Mouse (Mus musculus) gastrocnemius, adult 18-20 months (tissue): ENCODE measurements around the gene Gm27029. TPM values are rescaled to one million over a fixed set of nuclear protein-coding genes. Genes with fewer than 3 reads are reported as not detected.

Source experiments
- microRNA-seq: library from miRNA; unstranded; fragments of <30 nt; microRNA quantifications from one replicate; pipeline ENCODE4 v1.2.0, GENCODE M21; 2021
- total RNA-seq, 2 experiments: library from RNA; stranded (reverse); gene quantifications; 2 replicates each; pipeline ENCODE4 v1.2.3; 2021

Gene Gm27029
- total RNA-seq, 2 experiments from 2014 or later, result 5.5 to 6.8 TPM

Small RNA genes within 50 kb of the gene (microRNA-seq; reads per million reads assigned to microRNA genes)
- gene Mir6929, result 8.5 reads per million, percentile 21 among the genes with 10 or more reads in this experiment

Other genes with a start within 250 kb of the Gm27029 start
- not detected for gene Ccr10, start 249.4 kb downstream of the Gm27029 start, total RNA-seq
- gene Ezh1, start 198.3 kb downstream of the Gm27029 start, total RNA-seq, result 10 to 100 TPM; 25.3 to 26.3 TPM
- 10 to 100 TPM; 30.1 to 31.0 TPM for gene Ramp2, start 178.8 kb downstream of the Gm27029 start, total RNA-seq
- 10 to 100 TPM; 46.1 to 46.8 TPM for gene Vps25, start 171.1 kb downstream of the Gm27029 start, total RNA-seq
- gene Wnk4, start 164.2 kb downstream of the Gm27029 start, total RNA-seq, result under 1 TPM; 0.23 to 0.26 TPM
- gene Cntd1, start 145.8 kb downstream of the Gm27029 start, total RNA-seq, result under 1 TPM; 0.31 to 0.37 TPM
- gene Coa3, start 145.7 kb downstream of the Gm27029 start, total RNA-seq, result 10 to 100 TPM; 71.2 to 81.6 TPM
- gene Becn1, start 122.5 kb downstream of the Gm27029 start, total RNA-seq, result 10 to 100 TPM; 85.6 to 95.6 TPM
- gene Psme3, start 108.6 kb downstream of the Gm27029 start, total RNA-seq, result 10 to 100 TPM; 66.4 to 81.3 TPM
- gene Aoc2, start 99.7 kb downstream of the Gm27029 start, total RNA-seq, result 1 to 10 TPM; 1.0 to 1.1 TPM
- 1 to 10 TPM; 5.3 to 9.6 TPM for gene Aoc3, start 94.2 kb downstream of the Gm27029 start, total RNA-seq
- gene G6pc, start 57.2 kb downstream of the Gm27029 start, total RNA-seq, result not detected
- gene Aarsd1, start 7.2 kb downstream of the Gm27029 start, total RNA-seq, result 10 to 100 TPM; 22.8 to 25.7 TPM
- 1 to 10 TPM; 7.5 to 7.7 TPM for gene Rundc1, start 289 bp upstream of the Gm27029 start, total RNA-seq
- 10 to 100 TPM; 74.3 to 82.6 TPM for gene Ptges3l, start 537 bp upstream of the Gm27029 start, total RNA-seq
- gene Rpl27, start 17.5 kb upstream of the Gm27029 start, total RNA-seq, result 10 to 100 TPM; 33.9 to 45.4 TPM
- gene Ifi35, start 23.6 kb upstream of the Gm27029 start, total RNA-seq, result 1 to 10 TPM; 8.6 to 8.7 TPM
- gene Rnd2, start 40.2 kb upstream of the Gm27029 start, total RNA-seq, result 1 to 10 TPM; 2.5 to 4.2 TPM
- 10 to 100 TPM; 10.8 to 16.1 TPM for gene Vat1, start 41.4 kb upstream of the Gm27029 start, total RNA-seq
- gene Brca1, start 127.2 kb upstream of the Gm27029 start, total RNA-seq, result under 1 TPM in 1 of 2 experiments, not detected in 1; 0.34 TPM
- 10 to 100 TPM; 63.0 to 66.2 TPM for gene Nbr1, start 127.4 kb upstream of the Gm27029 start, total RNA-seq
- 1 to 10 TPM; 1.5 to 2.4 TPM for gene Tmem106a, start 157.4 kb upstream of the Gm27029 start, total RNA-seq
- not detected for gene Gm11634, start 174.5 kb upstream of the Gm27029 start, total RNA-seq
- 10 to 100 TPM; 30.1 to 31.5 TPM for gene Rdm1, start 202.4 kb upstream of the Gm27029 start, total RNA-seq
- 10 to 100 TPM in 1 of 2 experiments, 1 to 10 TPM in 1; 6.1 to 23.4 TPM for gene Arl4d, start 240.7 kb upstream of the Gm27029 start, total RNA-seq